Mouse (Mus musculus) bone marrow macrophage, adult 2 months (primary cell): ENCODE measurements at regions not wholly inside any gene's neighbourhood (a gene's known extent, or its start where the extent isn't known, plus 50 kb on each side); places are given as distances from the start of the nearest gene placed in this dataset.

ENCODE experiments used
- H3K27ac ChIP-seq: 2 replicates; pipeline ENCODE4 v1.5.1; 2012; ENCODE audit warnings: low read depth, low read length; ENCODE audit not compliant: insufficient read depth
- H3K4me1 ChIP-seq: 2 replicates; pipeline ENCODE4 v1.6.1; 2012; ENCODE audit warnings: low read length; ENCODE audit not compliant: control insufficient read depth, insufficient read depth
- H3K4me3 ChIP-seq: 2 replicates; pipeline ENCODE4 v1.5.1; 2012; ENCODE audit warnings: mild to moderate bottlenecking, low read length, moderate library complexity; ENCODE audit not compliant: insufficient read depth
- CTCF ChIP-seq: IDR thresholded peaks from 2 replicates; pipeline ENCODE4 v1.5.1; 2012; ENCODE audit warnings: low read depth, mild to moderate bottlenecking, low read length, moderate library complexity
- POLR2A ChIP-seq: IDR thresholded peaks from 2 replicates; pipeline ENCODE4 v1.6.1; 2012; ENCODE audit warnings: mild to moderate bottlenecking, low read depth, low read length, borderline replicate concordance

GRCm38 (mm10) chr10:91686082-91686618 lies 505.0 kb upstream of the Tmpo start:
- Histone ChIP-seq H3K4me3 (no peak overlapping the region), H3K4me1 (no peaks in the 10 kb centered on the region), H3K27ac (no peak overlapping the region)
- TF ChIP-seq POLR2A (no peak), CTCF (no peak)

GRCm38 (mm10) chr10:91685164-91686027 lies 504.3 kb upstream of the Tmpo start:
- no peak for TF ChIP-seq POLR2A
- no peak for TF ChIP-seq CTCF

GRCm38 (mm10) chr10:91679641-91680040 lies 498.5 kb upstream of the Tmpo start:
- Histone ChIP-seq H3K4me1 (no peaks in the 10 kb centered on the region), H3K27ac (no peak overlapping the region), H3K4me3 (no peak overlapping the region)
- TF ChIP-seq POLR2A, result no peak
- no peak for TF ChIP-seq CTCF

More at GRCm38 (mm10) chr10:91685164-91686027, 504.3 kb upstream of the Tmpo start:
- Histone ChIP-seq H3K27ac (no peak overlapping the region), H3K4me1 (no peaks in the 10 kb centered on the region), H3K4me3 (no peak overlapping the region)

- no peak overlapping the region for H3K27ac ChIP-seq
- TF ChIP-seq CTCF, result no peak
- TF ChIP-seq POLR2A, result no peak
- no peak overlapping the region for H3K4me3 ChIP-seq
- H3K4me1 ChIP-seq, result no peaks in the 10 kb centered on the region
Measured at GRCm38 (mm10) chr10:91637911-91638310, 456.8 kb upstream of the Tmpo start.

GRCm38 (mm10) chr10:91628672-91629071 lies 447.6 kb upstream of the Tmpo start:
- H3K4me3 ChIP-seq, result no peak overlapping the region
- no peaks in the 10 kb centered on the region for H3K4me1 ChIP-seq
- TF ChIP-seq CTCF (no peak), POLR2A (no peak)
- no peak overlapping the region for H3K27ac ChIP-seq

GRCm38 (mm10) chr10:91622281-91622680 lies 441.2 kb upstream of the Tmpo start:
- H3K27ac ChIP-seq, result no peak overlapping the region
- TF ChIP-seq CTCF, result no peak
- TF ChIP-seq POLR2A, result no peak
- H3K4me3 ChIP-seq, result no peak overlapping the region
- no peaks in the 10 kb centered on the region for H3K4me1 ChIP-seq

- Histone ChIP-seq H3K4me1 (no peaks in the 10 kb centered on the region), H3K4me3 (no peak overlapping the region), H3K27ac (no peak overlapping the region)
- TF ChIP-seq CTCF, result no peak
Measured at GRCm38 (mm10) chr10:91613794-91614479, 432.8 kb upstream of the Tmpo start.

GRCm38 (mm10) chr10:91612052-91612451 lies 430.9 kb upstream of the Tmpo start:
- H3K4me1 ChIP-seq, result no peaks in the 10 kb centered on the region
- TF ChIP-seq CTCF, result no peak
- TF ChIP-seq POLR2A, result no peak
- no peak overlapping the region for H3K27ac ChIP-seq
- no peak overlapping the region for H3K4me3 ChIP-seq

- H3K4me3 ChIP-seq, result no peak overlapping the region
- no peaks in the 10 kb centered on the region for H3K4me1 ChIP-seq
- TF ChIP-seq POLR2A, result no peak
- TF ChIP-seq CTCF, result no peak
- no peak overlapping the region for H3K27ac ChIP-seq
Measured at GRCm38 (mm10) chr10:91594891-91595290, 413.8 kb upstream of the Tmpo start.

- Histone ChIP-seq H3K4me3 (no peak overlapping the region), H3K4me1 (no peaks in the 10 kb centered on the region), H3K27ac (no peak overlapping the region)
- TF ChIP-seq CTCF (no peak), POLR2A (no peak)
Measured at GRCm38 (mm10) chr10:91593378-91593777, 412.3 kb upstream of the Tmpo start.
